Mouse (Mus musculus) layer of hippocampus, postnatal 25 days (tissue): ENCODE data around the gene Ankub1. TPM values are rescaled to one million over a fixed set of nuclear protein-coding genes. Genes with fewer than 3 reads are reported as not detected.

ENCODE experiments used
- DNase-seq, 2 experiments: peaks; one replicate each; pipeline ENCODE4 v3.0.0; 2022; ENCODE audit warnings: mixed read lengths in 2 of 2, low spot score in 1 of 2; ENCODE audit errors: extremely low spot score in 1 of 2
- total RNA-seq, 2 experiments: library from RNA; stranded (reverse); gene quantifications; 2 replicates each; pipeline ENCODE4 v1.2.3; 2021

The Ankub1 gene
- 1 to 10 TPM; 1.2 to 1.4 TPM for total RNA-seq

DNA sequence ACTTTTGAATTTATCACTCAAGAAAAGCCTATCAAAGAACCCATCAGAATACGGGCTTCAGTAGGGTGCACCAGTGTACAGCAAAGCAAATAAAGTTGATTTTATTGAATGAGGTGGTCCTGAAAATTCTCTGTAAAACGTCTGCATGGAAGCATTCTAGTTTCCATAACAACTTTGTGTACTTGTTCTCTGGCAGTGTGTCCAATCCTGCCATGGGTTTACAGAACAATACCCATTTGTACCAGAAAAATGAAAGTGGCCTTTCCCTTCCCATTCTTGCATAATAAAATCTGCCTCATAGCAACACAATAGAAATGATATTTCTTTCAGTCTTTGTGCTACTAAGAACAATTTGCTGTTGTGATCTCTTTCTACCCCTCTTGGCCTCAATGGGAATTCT is at the start of gene Ankub1:
Gene Ankub1 (minus strand): TSS at position 81 of the 400 bp plus-strand sequence.
- no peak for DNase-seq

DNA sequence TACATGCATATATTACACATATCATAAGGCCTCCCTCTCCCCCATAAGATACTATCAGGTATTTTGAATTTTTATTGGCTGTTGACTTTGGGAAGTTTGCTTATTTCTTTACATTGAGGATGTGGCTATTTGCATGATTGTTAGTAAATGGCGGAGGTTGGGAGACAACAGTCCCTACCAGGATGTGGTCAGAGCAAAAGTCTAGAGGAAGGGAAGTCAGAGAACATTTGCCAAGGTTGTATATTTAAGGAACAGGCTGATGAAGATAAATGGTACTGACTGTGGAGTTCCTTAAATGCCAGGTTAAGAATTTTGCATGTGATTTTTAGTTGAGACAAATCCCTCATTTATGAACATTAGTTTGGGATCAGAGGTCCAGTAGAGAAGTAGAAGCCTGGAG is 47.2 kb upstream of the Ankub1 start:
- DNase-seq, result no peak

DNA sequence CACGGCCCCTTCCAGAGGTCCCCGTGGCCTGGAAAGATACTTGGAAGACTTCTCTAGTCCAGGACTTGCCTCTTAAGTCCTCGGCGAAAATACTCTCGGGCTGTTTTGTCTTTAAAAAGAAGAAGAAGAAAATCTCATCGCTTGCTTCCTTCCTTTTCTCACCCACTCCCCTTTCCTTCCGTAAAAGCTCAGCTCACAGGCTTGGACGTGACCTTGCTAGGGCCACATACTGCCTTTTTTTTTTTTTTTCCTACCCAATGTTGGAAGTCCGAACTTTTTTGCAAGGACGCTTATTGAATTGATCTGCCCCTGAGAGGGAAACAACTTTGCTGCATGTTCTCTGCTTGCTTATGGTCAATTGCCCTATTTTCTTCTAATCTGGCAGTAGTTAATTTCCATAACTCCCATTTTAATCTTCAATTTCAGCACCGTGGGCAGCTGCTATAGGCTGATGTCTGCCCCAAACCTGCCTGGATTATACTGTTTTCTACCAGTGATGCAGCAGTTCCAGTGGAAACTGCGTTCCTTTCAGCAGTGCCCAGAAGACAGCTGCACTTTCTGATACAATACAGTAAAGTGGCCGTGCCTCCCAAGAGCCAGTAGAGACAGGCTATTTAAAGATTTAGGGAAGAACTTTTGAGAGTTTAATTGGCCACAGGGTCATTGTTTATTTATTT is 44.0 kb upstream of the Ankub1 start:
- DNase-seq, result no peak

DNA sequence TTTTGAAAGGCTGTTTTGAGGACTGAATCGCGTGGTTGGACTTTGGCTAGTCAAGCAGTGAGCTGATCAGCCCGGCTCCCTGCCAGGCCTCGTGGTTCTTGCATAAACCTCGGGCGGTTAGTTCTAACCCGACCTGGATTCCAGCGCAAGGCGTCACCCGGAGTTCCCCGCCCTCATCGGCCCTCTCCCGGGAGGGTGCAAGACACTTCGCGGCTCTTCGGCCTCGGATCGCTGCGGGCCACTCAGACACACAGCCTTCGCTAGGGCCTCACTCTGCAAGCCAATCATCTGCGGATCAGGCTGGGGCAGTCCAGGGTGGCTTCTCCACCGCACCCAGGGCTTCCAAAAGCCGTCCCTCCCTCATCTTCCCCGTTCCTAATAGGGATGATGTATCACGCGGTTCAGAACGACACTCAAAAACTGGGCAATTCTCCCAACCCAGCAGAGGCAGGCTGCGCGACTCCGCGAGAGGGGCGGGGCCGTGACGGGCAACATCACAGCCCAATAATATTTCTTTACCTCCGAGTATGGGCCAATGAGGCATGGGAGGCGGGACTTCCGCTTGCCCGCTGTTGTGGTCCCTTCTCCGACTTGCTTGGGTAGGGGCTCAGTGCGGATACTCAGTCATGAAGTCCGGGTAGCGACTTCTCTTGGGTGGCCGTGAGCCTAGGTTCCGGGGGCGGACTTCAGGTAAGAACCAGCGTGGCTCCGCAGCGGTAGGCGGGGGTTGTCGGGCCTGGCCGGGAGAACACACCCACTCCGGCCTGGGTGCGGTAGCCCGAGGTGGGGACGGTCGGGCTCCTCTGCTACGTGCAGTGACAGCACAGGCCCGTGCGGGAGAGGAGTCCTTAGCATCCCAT is 43.1 kb upstream of the Ankub1 start, which contains the start of gene Rnf13:
Gene Rnf13 (plus strand): TSS at position 552 of the 860 bp plus-strand sequence.
- peak; percentile 91 for DNase-seq

DNA sequence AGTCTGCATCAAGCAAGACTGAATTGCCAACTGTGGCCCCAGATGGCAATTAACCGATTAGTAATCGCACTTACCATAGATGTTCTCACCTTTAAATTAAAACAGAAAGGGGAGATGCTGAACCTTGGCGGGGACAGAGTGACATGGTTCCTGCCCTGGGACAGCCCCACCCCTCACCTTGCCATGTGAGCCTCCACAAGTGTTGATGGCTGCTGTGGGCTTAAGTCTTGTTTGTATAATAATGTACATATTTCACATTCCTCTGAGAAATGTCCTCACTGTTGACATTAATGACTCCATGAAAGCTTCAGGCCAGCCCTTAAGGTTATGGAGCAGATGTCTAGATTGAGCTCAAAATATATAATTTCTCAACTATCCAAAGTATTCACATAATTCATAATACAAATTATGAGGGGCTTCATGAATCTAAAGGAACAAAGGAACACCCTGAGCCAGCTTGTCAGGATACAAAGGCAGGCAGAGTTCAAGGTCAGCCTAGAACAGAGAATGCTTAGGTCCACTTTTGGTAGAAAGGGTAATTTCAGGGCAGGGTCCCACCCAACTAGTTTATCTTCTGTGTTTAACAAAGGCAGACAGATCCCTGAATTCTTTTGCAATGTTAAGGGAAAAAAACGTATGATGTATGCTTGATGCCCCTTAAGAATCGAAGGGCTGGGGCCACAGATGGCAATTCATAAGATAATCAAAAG is 39.8 kb upstream of the Ankub1 start:
- no peak for DNase-seq

GRCm38 (mm10) chr3:57714151-57714550 is 21.6 kb upstream of the Ankub1 start:
- no peak for DNase-seq

GRCm38 (mm10) chr3:57696779-57697178 is 4.2 kb upstream of the Ankub1 start:
- no peak for DNase-seq

- no peak for DNase-seq
These were observed 3.6 kb upstream of the Ankub1 start for GRCm38 (mm10) chr3:57696249-57696648.

GRCm38 (mm10) chr3:57691772-57692171 is 827 bp downstream of the Ankub1 start:
- no peak for DNase-seq

DNA sequence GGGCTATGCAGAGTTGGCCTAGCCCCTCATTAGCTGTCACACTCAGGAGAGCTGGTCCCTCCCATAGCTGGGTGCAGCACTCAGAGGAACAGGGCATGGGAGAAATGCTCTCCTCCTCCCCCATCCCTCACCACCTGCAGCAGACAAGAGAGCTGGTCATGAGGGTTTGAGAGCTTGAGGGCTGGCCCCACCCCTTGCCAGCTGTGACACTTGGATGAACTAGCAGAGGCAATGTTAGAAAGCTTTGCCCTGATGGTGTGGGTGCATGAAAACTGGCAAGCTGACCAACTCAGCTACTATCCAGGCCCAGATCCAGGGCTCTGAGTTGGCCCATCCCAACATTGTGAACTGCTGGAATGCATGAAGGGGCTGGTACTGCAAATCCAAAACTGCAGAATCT is 14.8 kb downstream of the Ankub1 start:
- DNase-seq, result no peak

GRCm38 (mm10) chr3:57674075-57674474 is 18.5 kb downstream of the Ankub1 start:
- DNase-seq, result no peak

GRCm38 (mm10) chr3:57673586-57673985 is 19.0 kb downstream of the Ankub1 start:
- DNase-seq, result no peak

DNA sequence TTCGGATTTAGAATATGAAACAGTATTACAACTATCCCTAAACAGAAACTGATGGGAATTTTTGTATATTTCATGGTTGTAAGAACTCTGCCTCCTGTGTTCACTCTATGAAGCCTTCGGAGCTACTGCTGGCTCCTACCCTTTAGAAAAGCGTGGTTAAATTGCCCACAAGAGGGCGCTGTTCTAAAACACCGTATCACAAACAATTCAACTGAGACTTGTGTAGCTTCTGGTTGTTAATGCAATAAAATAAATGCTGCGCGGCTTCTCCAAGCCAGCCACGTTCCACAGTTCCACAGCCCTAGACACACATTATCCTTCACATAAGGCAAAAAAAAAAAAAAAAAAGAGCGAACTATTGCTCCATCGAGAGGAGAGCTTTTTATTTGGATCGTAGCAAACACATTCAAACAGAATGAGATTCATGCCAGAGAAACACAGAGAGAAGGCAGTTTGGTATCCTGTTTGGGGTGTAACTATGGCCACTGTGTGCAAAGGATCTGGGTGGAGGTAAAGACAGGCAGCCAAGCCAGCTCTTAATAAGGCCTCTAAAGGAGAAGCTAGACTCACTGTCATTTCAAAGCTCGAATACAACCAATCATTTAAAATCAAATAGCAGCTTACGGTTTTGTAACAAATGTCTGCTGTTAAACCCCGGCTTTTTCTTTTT is 25.4 kb downstream of the Ankub1 start:
- peak; percentile 52 to 82 for DNase-seq

GRCm38 (mm10) chr3:57665880-57666279 is 26.7 kb downstream of the Ankub1 start:
- DNase-seq, result no peak

DNA sequence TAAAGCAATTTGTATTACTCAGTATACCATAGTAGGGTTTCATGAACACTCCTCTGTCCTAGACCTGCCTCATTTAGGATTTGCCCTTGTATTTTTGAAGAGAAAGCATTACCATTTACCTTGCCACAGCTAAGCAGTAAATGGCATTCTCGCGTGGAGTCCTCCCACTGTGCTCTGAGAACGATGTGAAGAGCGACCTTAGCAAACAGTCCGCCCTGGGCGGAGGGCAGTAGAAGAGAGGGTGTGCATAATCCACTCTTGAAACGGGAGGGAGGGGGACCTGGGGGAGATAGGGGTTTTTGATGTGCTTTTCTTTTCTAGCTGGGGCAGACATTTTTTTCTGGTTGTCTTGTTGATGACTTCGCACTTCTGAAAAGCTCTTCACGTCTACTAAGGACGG is 27.9 kb downstream of the Ankub1 start:
- DNase-seq, result no peak

DNA sequence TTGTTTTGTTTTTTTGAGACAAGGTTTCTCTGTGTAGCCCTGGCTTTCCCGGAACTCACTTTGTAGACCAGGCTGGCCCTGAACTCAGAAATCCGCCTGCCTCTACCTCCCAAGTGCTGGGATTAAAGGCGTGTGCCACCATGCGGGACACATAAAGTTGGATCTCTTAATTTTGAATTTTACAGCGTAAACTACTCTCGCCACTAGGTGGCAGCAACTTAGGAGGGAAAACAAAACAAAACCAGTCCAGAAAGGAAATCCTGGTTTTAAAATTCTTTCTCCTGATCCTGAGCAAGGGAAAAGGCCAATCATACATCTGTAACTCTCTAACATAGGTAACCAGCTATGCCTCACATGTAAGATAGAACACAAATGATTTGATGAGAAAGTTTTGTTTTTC is 28.9 kb downstream of the Ankub1 start:
- DNase-seq, result peak in 1 of 2 experiments; percentile 61

GRCm38 (mm10) chr3:57658608-57659007 is 34.0 kb downstream of the Ankub1 start:
- DNase-seq, result no peak

DNA sequence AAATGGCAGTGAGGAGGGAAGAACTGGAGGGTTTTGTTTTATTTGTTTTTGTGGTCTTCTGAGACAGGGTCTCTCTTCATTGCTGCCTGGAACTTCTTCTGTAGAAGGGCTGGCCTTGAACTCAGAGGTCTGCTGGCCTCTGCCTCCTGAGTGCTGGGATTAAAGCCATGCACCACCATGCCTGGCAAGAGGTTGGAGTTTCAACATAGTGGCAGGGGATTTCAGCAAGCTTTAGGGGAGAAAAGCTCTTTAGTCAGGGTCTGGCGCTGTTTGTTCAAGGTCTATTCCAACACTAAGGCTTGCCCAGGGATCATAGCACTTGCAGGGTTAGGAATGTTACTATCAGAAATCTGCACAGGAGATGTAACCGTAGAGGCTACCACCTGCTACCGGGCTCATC is 39.0 kb downstream of the Ankub1 start:
- no peak for DNase-seq

DNA sequence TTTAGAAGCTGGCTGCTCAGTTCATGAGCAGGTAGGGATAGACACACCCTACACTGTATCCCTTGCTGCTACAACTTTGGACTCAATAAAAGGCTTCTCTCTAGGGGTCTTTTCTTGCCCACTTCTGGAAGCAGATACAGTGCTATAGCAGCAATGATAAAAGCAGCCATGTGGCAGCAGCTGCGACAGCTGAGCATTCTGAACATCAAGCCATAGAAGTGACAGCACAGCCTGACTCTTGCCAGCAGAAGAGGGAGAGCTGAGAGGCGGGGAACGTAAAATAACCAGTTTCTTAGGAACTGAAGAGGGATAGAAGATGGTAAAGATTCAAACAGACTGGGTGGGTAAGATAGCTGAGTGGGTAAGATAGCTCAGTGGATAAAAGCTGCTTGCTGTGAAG is 40.1 kb downstream of the Ankub1 start:
- DNase-seq, result no peak

- no peak for DNase-seq
These were observed 40.7 kb downstream of the Ankub1 start for GRCm38 (mm10) chr3:57651865-57652259.
